Mouse (Mus musculus) heart, adult 2 months (tissue): Measurements from ENCODE around the gene Tada1.

Experiments used
- CTCF ChIP-seq: fragments of 200-600 bp; IDR thresholded peaks from 2 replicates; pipeline ENCODE4 v1.8.1; 2022; ENCODE audit warnings: antibody characterized with exemption, mild to moderate bottlenecking, moderate library complexity
- EP300 ChIP-seq: fragments of 200-500 bp; IDR thresholded peaks from 2 replicates; pipeline ENCODE4 v1.6.1; 2011; ENCODE audit warnings: low read depth, low read length, control low read depth; ENCODE audit not compliant: insufficient read depth
- POLR2A ChIP-seq: fragments of 200-500 bp; IDR thresholded peaks from 2 replicates; pipeline ENCODE4 v1.6.1; 2011; ENCODE audit warnings: mild to moderate bottlenecking, low read depth, low read length, control low read depth; ENCODE audit not compliant: insufficient read depth

DNA sequence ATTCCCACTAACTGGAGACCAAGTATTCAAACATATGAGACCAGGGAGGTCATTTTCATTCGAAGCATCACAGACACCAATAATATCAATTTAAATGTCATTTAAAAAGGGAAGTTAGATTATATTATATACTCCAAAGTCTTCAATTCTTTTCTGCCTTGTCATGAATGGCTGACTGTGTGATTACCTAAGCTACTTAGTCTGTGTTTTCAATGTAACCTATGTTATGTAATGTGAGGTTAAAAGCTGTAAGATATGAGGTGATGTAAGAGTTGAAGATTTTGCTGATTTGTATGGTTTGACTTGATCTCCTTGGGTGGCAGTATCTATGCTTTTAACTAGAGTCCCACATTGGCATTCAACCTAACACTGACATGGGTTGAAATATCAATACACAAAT is 36.4 kb upstream of the Tada1 start:
- TF ChIP-seq CTCF (no peak), POLR2A (no peak), EP300 (no peak)
